Mouse (Mus musculus) CH12.LX (cell line): Measurements from ENCODE around the gene A930009A15Rik. TPM values are rescaled to one million over a fixed set of nuclear protein-coding genes. Genes with fewer than 3 reads are reported as not detected.

ENCODE experiments used
- DNase-seq: peaks from one replicate; pipeline ENCODE4 v3.0.0-alpha.2; 2013; ENCODE audit errors: extremely low read depth
- H3K27ac ChIP-seq: 2 replicates; pipeline ENCODE4 v1.5.1; 2012; ENCODE audit warnings: low read depth, mild to moderate bottlenecking, control low read depth, moderate library complexity; ENCODE audit not compliant: insufficient read depth
- H3K27me3 ChIP-seq: replicated peaks from 2 replicates; pipeline ENCODE3; 2012; ENCODE audit warnings: inconsistent platforms
- H3K36me3 ChIP-seq, 2 experiments: replicated peaks in 1 of 2; 2 replicates each; pipeline versions ENCODE3 to v1.6.1; 2012; ENCODE audit warnings: inconsistent platforms in 1 of 2, low read length in 1 of 2, mild to moderate bottlenecking in 1 of 2, mixed read lengths in 1 of 2, moderate library complexity in 1 of 2; ENCODE audit not compliant: control insufficient read depth in 1 of 2, insufficient read depth in 1 of 2
- H3K4me1 ChIP-seq, 2 experiments: 2 replicates each; pipeline ENCODE4 v1.6.1; 2012; ENCODE audit warnings: inconsistent platforms in 1 of 2, moderate library complexity in 1 of 2; ENCODE audit not compliant: insufficient read depth in 2 of 2, control insufficient read depth in 1 of 2
- H3K4me2 ChIP-seq: 2 replicates; pipeline ENCODE4 v1.6.1; 2012; ENCODE audit warnings: low read depth, mild to moderate bottlenecking, control low read depth; ENCODE audit not compliant: poor library complexity, insufficient read depth, severe bottlenecking
- H3K4me3 ChIP-seq, 3 experiments: fragments of 150-350 bp in 1 of 3; sonication (generic) in 1 of 3; replicated peaks in 1 of 3; 2 replicates each; pipeline versions ENCODE3 to v1.5.1; 2011 to 2012; ENCODE audit warnings: low read depth in 2 of 3, low read length in 2 of 3, mild to moderate bottlenecking in 2 of 3, moderate library complexity in 2 of 3, control low read depth in 1 of 3, improper control_type of control experiment in 1 of 3, inconsistent platforms in 1 of 3, mixed read lengths in 1 of 3; ENCODE audit not compliant: poor library complexity in 1 of 3
- H3K79me2 ChIP-seq: replicated peaks from 2 replicates; pipeline ENCODE4 v1.6.1; 2012; ENCODE audit warnings: mild to moderate bottlenecking, moderate library complexity; ENCODE audit not compliant: control insufficient read depth, poor library complexity, insufficient read depth, severe bottlenecking; ENCODE audit errors: extremely low read depth
- H3K9ac ChIP-seq: 2 replicates; pipeline ENCODE4 v1.6.1; 2012; ENCODE audit warnings: low read depth, mild to moderate bottlenecking, control low read depth, moderate library complexity; ENCODE audit not compliant: insufficient read depth
- H3K9me3 ChIP-seq: replicated peaks from 2 replicates; pipeline ENCODE3; 2012; ENCODE audit warnings: low read length, inconsistent platforms, mixed read lengths
- BHLHE40 ChIP-seq: IDR thresholded peaks from 2 replicates; pipeline ENCODE4 v1.6.1; 2011; ENCODE audit warnings: mild to moderate bottlenecking, low read depth, low read length, improper control_type of control experiment
- CHD1 ChIP-seq: IDR thresholded peaks from 2 replicates; pipeline ENCODE4 v1.6.1; 2012; ENCODE audit warnings: low read depth, low read length, improper control_type of control experiment, inconsistent platforms
- CTCF ChIP-seq, 2 experiments: IDR thresholded peaks in 1 of 2; conservative IDR thresholded peaks in 1 of 2; 2 replicates each; pipeline ENCODE4 v1.5.1; 2011 to 2012; ENCODE audit warnings: low read depth in 2 of 2, low read length in 2 of 2, improper control_type of control experiment in 1 of 2, inconsistent platforms in 1 of 2, mild to moderate bottlenecking in 1 of 2, moderate library complexity in 1 of 2
- IRF4 ChIP-seq: IDR thresholded peaks from 2 replicates; pipeline ENCODE4 v1.6.1; 2014; ENCODE audit warnings: low read depth, mild to moderate bottlenecking, inconsistent platforms, low read length, improper control_type of control experiment
- JUN ChIP-seq: IDR thresholded peaks from 2 replicates; pipeline ENCODE4 v1.6.1; 2011; ENCODE audit warnings: low read depth, mild to moderate bottlenecking, low read length, improper control_type of control experiment, moderate library complexity; ENCODE audit not compliant: insufficient read depth
- JUND ChIP-seq: conservative IDR thresholded peaks from 2 replicates; pipeline ENCODE4 v1.6.1; 2011; ENCODE audit warnings: low read depth, low read length, improper control_type of control experiment
- MAFK ChIP-seq: IDR thresholded peaks from 2 replicates; pipeline ENCODE4 v1.6.1; 2011; ENCODE audit warnings: low read length, improper control_type of control experiment; ENCODE audit not compliant: insufficient replicate concordance
- MAZ ChIP-seq: IDR thresholded peaks from 2 replicates; pipeline ENCODE4 v1.6.1; 2012; ENCODE audit warnings: low read depth, mild to moderate bottlenecking, inconsistent platforms, low read length, improper control_type of control experiment, moderate library complexity
- MEF2A ChIP-seq: IDR thresholded peaks from 2 replicates; pipeline ENCODE4 v1.6.1; 2014; ENCODE audit warnings: low read depth, mild to moderate bottlenecking, inconsistent platforms, low read length, improper control_type of control experiment, borderline replicate concordance
- MXI1 ChIP-seq: IDR thresholded peaks from 2 replicates; pipeline ENCODE4 v1.6.1; 2011; ENCODE audit warnings: mild to moderate bottlenecking, low read depth, low read length, improper control_type of control experiment
- NELFE ChIP-seq: IDR thresholded peaks from 2 replicates; pipeline ENCODE4 v1.6.1; 2011; ENCODE audit warnings: low read depth, low read length, improper control_type of control experiment
- NRF1 ChIP-seq: IDR thresholded peaks from 2 replicates; pipeline ENCODE4 v1.6.1; 2014; ENCODE audit warnings: low read depth, mild to moderate bottlenecking, inconsistent platforms, low read length, improper control_type of control experiment, moderate library complexity
- POLR2A ChIP-seq: IDR thresholded peaks from 2 replicates; pipeline ENCODE4 v1.6.1; 2011; ENCODE audit warnings: low read depth, mild to moderate bottlenecking, improper control_type of control experiment, low read length
- POLR2AphosphoS2 ChIP-seq: IDR thresholded peaks from 2 replicates; pipeline ENCODE4 v1.6.1; 2011; ENCODE audit warnings: low read depth, low read length, improper control_type of control experiment
- RAD21 ChIP-seq: IDR thresholded peaks from 2 replicates; pipeline ENCODE4 v1.6.1; 2011; ENCODE audit warnings: low read depth, mild to moderate bottlenecking, low read length, improper control_type of control experiment, moderate library complexity
- SIN3A ChIP-seq: IDR thresholded peaks from 2 replicates; pipeline ENCODE4 v1.6.1; 2012; ENCODE audit warnings: low read length, improper control_type of control experiment, inconsistent platforms
- SMC3 ChIP-seq: IDR thresholded peaks from 2 replicates; pipeline ENCODE4 v1.6.1; 2011; ENCODE audit warnings: low read depth, low read length, improper control_type of control experiment
- TBP ChIP-seq: conservative IDR thresholded peaks from 2 replicates; pipeline ENCODE4 v1.6.1; 2011; ENCODE audit warnings: low read depth, low read length, improper control_type of control experiment
- TCF12 ChIP-seq: IDR thresholded peaks from 2 replicates; pipeline ENCODE4 v1.6.1; 2014; ENCODE audit warnings: low read depth, mild to moderate bottlenecking, inconsistent platforms, low read length, improper control_type of control experiment
- UBTF ChIP-seq: IDR thresholded peaks from 2 replicates; pipeline ENCODE4 v1.6.1; 2012; ENCODE audit warnings: low read depth, mild to moderate bottlenecking, inconsistent platforms, low read length, improper control_type of control experiment, moderate library complexity
- USF1 ChIP-seq: IDR thresholded peaks from 2 replicates; pipeline ENCODE4 v1.6.1; 2014; ENCODE audit warnings: low read depth, mild to moderate bottlenecking, inconsistent platforms, low read length, improper control_type of control experiment
- USF2 ChIP-seq: conservative IDR thresholded peaks from 2 replicates; pipeline ENCODE4 v1.6.1; 2011; ENCODE audit warnings: low read depth, low read length, improper control_type of control experiment
- ZC3H11A ChIP-seq: IDR thresholded peaks from 2 replicates; pipeline ENCODE4 v1.6.1; 2012; ENCODE audit warnings: low read depth, mild to moderate bottlenecking, inconsistent platforms, low read length, improper control_type of control experiment
- ZKSCAN1 ChIP-seq: IDR thresholded peaks from 2 replicates; pipeline ENCODE4 v1.6.1; 2012; ENCODE audit warnings: low read depth, inconsistent platforms, low read length, improper control_type of control experiment, borderline replicate concordance
- ZNF384 ChIP-seq: IDR thresholded peaks from 2 replicates; pipeline ENCODE4 v1.6.1; 2012; ENCODE audit warnings: low read depth, low read length, improper control_type of control experiment, inconsistent platforms
- dilution Hi-C: fragments of 300-500 bp; cut with MboI; formaldehyde crosslinking; loops from 2 replicates; pipeline ENCODE4 v1.14.3; 2020; ENCODE audit warnings: low sequenced_read_pairs; ENCODE audit not compliant: extremely low pct_unique_long_range_greater_than_20kb, extremely low pct_ligation_motif_present
- in situ Hi-C: fragments of 300-500 bp; cut with MboI; formaldehyde crosslinking; loops from 3 replicates; pipeline ENCODE4 v1.14.3; 2019; ENCODE audit warnings: low sequenced_read_pairs, low pct_ligation_motif_present, low pct_unique_long_range_greater_than_20kb, mixed read lengths
- polyA plus RNA-seq: library from polyadenylated mRNA; unstranded; fragments of >175 nt; gene quantifications from 2 replicates; pipeline ENCODE4 v1.2.1, GENCODE M21; 2012; ENCODE audit warnings: low read depth; ENCODE audit not compliant: insufficient read length
- total RNA-seq, 2 experiments: library from RNA; depleted of rRNA; stranded (reverse); fragments of 300-350 nt in 1 of 2; fragments of >200 nt in 1 of 2; gene quantifications; 2 replicates each; pipeline ENCODE4 v1.2.3; 2012 to 2014

The A930009A15Rik gene
- total and polyA plus RNA-seq, 3 experiments, result not detected

DNA sequence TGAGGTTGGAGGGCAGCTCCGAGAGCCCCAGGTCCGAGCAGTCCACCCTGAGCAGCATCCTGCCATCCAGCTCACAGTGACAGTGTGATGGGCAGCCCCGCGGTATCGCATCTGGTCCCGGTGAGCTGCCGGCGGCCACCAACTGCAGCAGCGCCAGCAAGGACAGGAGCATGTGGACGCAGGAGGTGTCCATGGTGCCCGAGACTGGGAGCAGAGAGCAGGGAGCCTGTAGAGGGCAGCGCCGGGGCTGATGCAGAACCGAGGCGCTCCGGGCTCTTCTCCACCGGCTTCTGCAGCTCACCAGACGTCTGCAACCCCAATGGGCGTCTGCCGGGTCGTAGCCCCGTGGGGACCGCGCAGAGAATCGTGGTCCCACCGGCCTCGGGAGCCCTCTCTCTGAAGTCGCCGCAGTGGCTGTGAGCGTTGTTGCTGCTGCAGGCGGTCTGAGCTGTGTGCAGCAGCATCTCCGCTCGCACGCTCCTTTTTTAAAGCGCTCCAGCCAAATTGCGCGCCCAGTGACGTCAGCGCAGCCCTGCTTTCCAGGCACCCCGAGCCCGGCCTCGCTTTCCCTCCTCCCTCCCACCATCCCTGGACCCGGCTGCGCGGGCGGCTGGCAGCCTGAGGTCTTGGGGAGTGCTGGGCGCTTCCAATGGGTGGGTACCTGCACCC lies 17.6 kb downstream of the A930009A15Rik start, which contains the start of gene Lgr5:
Lgr5 (minus strand) TSS at position 480 of the 669 bp plus-strand sequence.
- peak within 1 kb of the TSS; percentile 31; the same call in 1 of the 2 replicates for H3K4me2 ChIP-seq
- DNase-seq, result no peak

DNA sequence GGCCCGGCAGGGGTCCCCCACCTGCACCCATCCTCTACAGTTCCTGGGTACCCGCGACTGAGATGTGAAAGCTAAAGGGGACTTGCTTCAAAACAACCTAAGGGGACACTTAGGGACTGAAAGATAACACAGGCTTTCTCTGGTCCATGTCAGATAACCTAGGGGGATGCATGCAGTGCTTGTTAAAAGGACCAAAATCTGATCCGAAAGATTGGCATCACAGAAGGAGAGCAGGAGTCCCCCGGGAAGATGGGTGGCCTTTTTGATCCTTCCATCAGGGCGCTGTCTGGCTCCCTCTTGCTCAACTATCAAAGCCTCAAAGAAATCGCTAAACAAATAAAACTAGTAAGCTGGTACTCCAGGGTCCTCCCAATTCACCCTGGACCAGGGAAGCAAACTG lies 18.2 kb downstream of the A930009A15Rik start:
- Histone ChIP-seq H3K4me3 (no peak overlapping the region), H3K36me3 (no peaks in the 10 kb centered on the region), H3K27me3 (no peaks in the 10 kb centered on the region), H3K27ac (no peak overlapping the region), H3K9ac (no peak overlapping the region), H3K9me3 (no peaks in the 10 kb centered on the region), H3K79me2 (no peaks in the 10 kb centered on the region), H3K4me1 (peaks cover 5 to 15% of the 10 kb centered on the region in 2 experiments), H3K4me2 (no peak overlapping the region)
- dilution Hi-C loops, result no loop called here
- DNase-seq, result no peak
- TF ChIP-seq BHLHE40, result no peak
- TF ChIP-seq MXI1, result no peak
- TF ChIP-seq JUND, result no peak
- TF ChIP-seq POLR2AphosphoS2, result no peak
- TF ChIP-seq TCF12, result no peak
- no peak for TF ChIP-seq USF2
- no peak for TF ChIP-seq UBTF
- TF ChIP-seq RAD21, result no peak
- TF ChIP-seq SIN3A, result no peak
- TF ChIP-seq IRF4, result no peak
- no peak for TF ChIP-seq CTCF (conservative IDR thresholded peaks at IDR 0.05 in 1 of 2, IDR thresholded peaks at IDR 0.05 in 1 of 2; ENCODE audit: low read depth in 2 of 2, low read length in 2 of 2)
- no peak for TF ChIP-seq ZNF384
- no peak for TF ChIP-seq NRF1
- no peak for TF ChIP-seq MAFK
- TF ChIP-seq USF1, result no peak
- TF ChIP-seq ZKSCAN1, result no peak
- no peak for TF ChIP-seq ZC3H11A
- no peak for TF ChIP-seq MEF2A
- no peak for TF ChIP-seq JUN
- in situ Hi-C loops, result no loop called here

More for the DNA sequence above, 17.6 kb downstream of the A930009A15Rik start, which contains the start of gene Lgr5:
- dilution Hi-C loops (no loop called here), in situ Hi-C loops (no loop called here)
- H3K36me3 ChIP-seq, result no peaks in the 10 kb centered on the region
- no peak within 1 kb of the TSS for H3K4me3 ChIP-seq
- H3K4me1 ChIP-seq, result peaks cover 2 to 10% of the 10 kb centered on the region in 2 experiments; a peak in 2 of 4 replicates
- no peak within 1 kb of the TSS for H3K27ac ChIP-seq
- no peak within 1 kb of the TSS for H3K9ac ChIP-seq
- H3K9me3 ChIP-seq, result no peaks in the 10 kb centered on the region
- TF ChIP-seq MAZ, result no peak
- TF ChIP-seq JUND, result no peak
- no peak for TF ChIP-seq TCF12
- TF ChIP-seq SMC3, result no peak
- no peak for TF ChIP-seq NELFE
- TF ChIP-seq CHD1, result no peak
- TF ChIP-seq POLR2A, result no peak
- no peak for TF ChIP-seq TBP
- no peaks in the 10 kb centered on the region for H3K79me2 ChIP-seq
- H3K27me3 ChIP-seq, result no peaks in the 10 kb centered on the region
